ENCODE assay signal across 23 mouse cellular contexts in genomic region chr15:102192820-102193386, GRCm38 (mm10). TPM values are rescaled to one million over a fixed set of nuclear protein-coding genes. Genes with fewer than 3 reads are reported as not detected.
DNase-seq lines count a peak whose midpoint lies in the region; ATAC-seq and TF ChIP-seq lines count a peak whose summit lies in the region.
"Had no signal": no experiment of that assay in that cellular context is flagged by ENCODE, and none has a peak within 500 bp of the region (broad histone marks: within the 10 kb centered on the region; RNA-seq: fewer than 3 reads in every experiment).

No protein-coding gene starts in this region.

- H3K36me3 ChIP-seq in liver, embryonic 12.5 days: no peaks in the 10 kb centered on the region; the same call in 1 of the 2 replicates
- 0 out of 2 replicates have a peak, but pooled peaks cover under 1% of the 10 kb centered on the region for H3K36me3 ChIP-seq in stomach, embryonic 16.5 days (ENCODE audit: control insufficient read depth, insufficient read depth, low read length)
- H3K36me3 ChIP-seq: hindbrain, embryonic 13.5 days; neural tube, embryonic 13.5 days had no signal

- no peak overlapping the region for H3K4me3 ChIP-seq in gastrocnemius, adult 2 months
- H3K4me3 ChIP-seq in liver, embryonic 12.5 days: no peak overlapping the region
- no peak overlapping the region for H3K4me3 ChIP-seq in stomach, embryonic 16.5 days (replicated peaks; ENCODE audit: low read length)
- H3K4me3 ChIP-seq: hindbrain, embryonic 13.5 days; neural tube, embryonic 13.5 days had no signal

- intact Hi-C loops in gastrocnemius, adult 2 months (cut with DNase I): no loop called here

- ATAC-seq in liver, embryonic 12.5 days: no peak
- no peak for ATAC-seq in stomach, embryonic 16.5 days (ENCODE audit: insufficient read depth, low FRiP score)
- ATAC-seq in frontal cortex, adult (ENCODE audit: low TSS enrichment): no peak
- ATAC-seq: intestine, postnatal 0 days had no signal

- no peak for TF ChIP-seq CTCF in gastrocnemius, adult 2 months (IDR thresholded peaks at IDR 0.05)

- peaks cover 21% of the 10 kb centered on the region for H3K27me3 ChIP-seq in liver, embryonic 12.5 days (replicated peaks)
- H3K27me3 ChIP-seq in stomach, embryonic 16.5 days (ENCODE audit: control insufficient read depth, insufficient read depth, low read length): no peaks in the 10 kb centered on the region
- H3K27me3 ChIP-seq: hindbrain, embryonic 13.5 days; neural tube, embryonic 13.5 days had no signal

- no peak overlapping the region for H3K4me2 ChIP-seq in liver, embryonic 12.5 days
- H3K4me2 ChIP-seq in stomach, embryonic 16.5 days (ENCODE audit: low read depth, low read length): no peak overlapping the region
- H3K4me2 ChIP-seq: hindbrain, embryonic 13.5 days; neural tube, embryonic 13.5 days had no signal

- H3K4me1 ChIP-seq in liver, embryonic 12.5 days: peaks cover 31% of the 10 kb centered on the region
- peaks cover 9% of the 10 kb centered on the region; the same call in 1 of the 2 replicates for H3K4me1 ChIP-seq in stomach, embryonic 16.5 days (ENCODE audit: control insufficient read depth, insufficient read depth, low read length)
- H3K4me1 ChIP-seq: hindbrain, embryonic 13.5 days; neural tube, embryonic 13.5 days had no signal

- H3K9ac ChIP-seq in liver, embryonic 12.5 days: no peak overlapping the region
- H3K9ac ChIP-seq in stomach, embryonic 16.5 days (ENCODE audit: low read length): peak overlapping the region; percentile 30; the same call in 1 of the 2 replicates
- H3K9ac ChIP-seq: neural tube, embryonic 13.5 days had no signal

- H3K27ac ChIP-seq in gastrocnemius, adult 2 months: peak overlapping the region; percentile 20; the same call in 1 of the 2 replicates
- peak overlapping the region; percentile 62 for H3K27ac ChIP-seq in liver, embryonic 12.5 days
- peak overlapping the region; percentile 15; the same call in 1 of the 2 replicates for H3K27ac ChIP-seq in stomach, embryonic 16.5 days (ENCODE audit: low read length)
- H3K27ac ChIP-seq: hindbrain, embryonic 13.5 days; neural tube, embryonic 13.5 days had no signal

- 13% methylated on average over 5 of the region's 5 CpGs for WGBS in liver, embryonic 12.5 days (ENCODE audit: insufficient replicate concordance)
- WGBS in stomach, embryonic 16.5 days: 38% methylated on average over 5 of the region's 5 CpGs

- DNase-seq in gastrocnemius, adult 2 months: no peak
- DNase-seq in gastrocnemius, postnatal 25 days: no peak
- peak; percentile 53 for DNase-seq in ovary, adult 18-20 months (ENCODE audit: low spot score)
- DNase-seq in ovary, postnatal 36 days (ENCODE audit: low spot score): no peak
- DNase-seq in cerebellum, adult 11-12 months: no peak
- DNase-seq: adrenal gland, adult 2 months; cerebellum, adult 9-10 months; embryo, embryonic 11 days; heart, postnatal 10 days; kidney, postnatal 14 days; layer of hippocampus, adult 9-11 months; lung, adult 18-20 months; lung, postnatal 4 days; retina, postnatal 1 day; thymus, postnatal 4 days had no signal

- no peaks in the 10 kb centered on the region for H3K9me3 ChIP-seq in liver, embryonic 12.5 days (replicated peaks)
- no peaks in the 10 kb centered on the region for H3K9me3 ChIP-seq in stomach, embryonic 16.5 days (replicated peaks; ENCODE audit: control insufficient read depth, low read length)
- H3K9me3 ChIP-seq: hindbrain, embryonic 13.5 days; neural tube, embryonic 13.5 days had no signal

RNA-seq across cellular contexts. Expression of gene Zfp740, which starts 10.1 kb away (rescaled TPM):
- 10 to 100 TPM; 26.8 to 29.6 TPM for total RNA-seq in gastrocnemius, adult 2 months (2021)
- total RNA-seq in gastrocnemius, postnatal 25 days (2021): 10 to 100 TPM; 25.5 to 25.6 TPM
- 31.2 and 32.0 TPM in 2 replicates for polyA plus RNA-seq in liver, embryonic 12.5 days (2016; fragmentation: Nextera tagmentation; extraction: Ambion mirVana)
- polyA plus RNA-seq in stomach, embryonic 16.5 days (2015; fragmentation: Nextera tagmentation; extraction: Ambion mirVana): 46.0 and 49.6 TPM in 2 replicates

RNA-seq across cellular contexts. Expression of gene Csad, which starts 11.6 kb away (rescaled TPM):
- 1 to 10 TPM; 5.8 to 8.8 TPM for total RNA-seq in gastrocnemius, adult 2 months (2021)
- total RNA-seq in gastrocnemius, postnatal 25 days (2021): 10 to 100 TPM; 10.4 to 16.7 TPM
- 21.9 and 26.6 TPM in 2 replicates for polyA plus RNA-seq in liver, embryonic 12.5 days (2016; fragmentation: Nextera tagmentation; extraction: Ambion mirVana)
- 47.3 and 50.9 TPM in 2 replicates for polyA plus RNA-seq in stomach, embryonic 16.5 days (2015; fragmentation: Nextera tagmentation; extraction: Ambion mirVana)

RNA-seq across cellular contexts. Expression of gene Itgb7, which starts 38.8 kb away (rescaled TPM):
- total RNA-seq in gastrocnemius, adult 2 months (2021): 1 to 10 TPM; 1.2 to 1.3 TPM
- 1 to 10 TPM in 1 of 2 experiments, under 1 TPM in 1; 0.41 to 1.2 TPM for total RNA-seq in gastrocnemius, postnatal 25 days (2021)
- polyA plus RNA-seq in liver, embryonic 12.5 days (2016; fragmentation: Nextera tagmentation; extraction: Ambion mirVana): 6.4 and 8.9 TPM in 2 replicates
- 5.6 and 6.3 TPM in 2 replicates for polyA plus RNA-seq in stomach, embryonic 16.5 days (2015; fragmentation: Nextera tagmentation; extraction: Ambion mirVana)

RNA-seq across cellular contexts. Expression of gene Soat2, which starts 42.6 kb away (rescaled TPM):
- total RNA-seq in gastrocnemius, adult 2 months (2021): under 1 TPM in 1 of 2 experiments, not detected in 1; 0.14 TPM
- total RNA-seq in gastrocnemius, postnatal 25 days (2021): under 1 TPM in 1 of 2 experiments, not detected in 1; 0.16 TPM
- polyA plus RNA-seq in liver, embryonic 12.5 days (2016; fragmentation: Nextera tagmentation; extraction: Ambion mirVana): 28.3 and 29.8 TPM in 2 replicates
- polyA plus RNA-seq in stomach, embryonic 16.5 days (2015; fragmentation: Nextera tagmentation; extraction: Ambion mirVana): 5.4 and 6.2 TPM in 2 replicates
- total RNA-seq: left cerebral cortex, postnatal 14 days; midbrain, postnatal 0 days had no signal
- polyA plus RNA-seq: hindbrain, embryonic 13.5 days had no signal

RNA-seq across cellular contexts. Expression of gene Igfbp6, which starts 48.7 kb away (rescaled TPM):
- 10 to 100 TPM; 34.3 to 87.7 TPM for total RNA-seq in gastrocnemius, adult 2 months (2021)
- 10 to 100 TPM; 46.4 to 68.2 TPM for total RNA-seq in gastrocnemius, postnatal 25 days (2021)
- polyA plus RNA-seq in liver, embryonic 12.5 days (2016; fragmentation: Nextera tagmentation; extraction: Ambion mirVana): 0.72 and 1.1 TPM in 2 replicates
- 18.5 and 21.2 TPM in 2 replicates for polyA plus RNA-seq in stomach, embryonic 16.5 days (2015; fragmentation: Nextera tagmentation; extraction: Ambion mirVana)
